Mouse (Mus musculus): ENCODE measurements around the gene Sept12.

- TF ChIP-seq POLR2A (IDR thresholded peaks at IDR 0.05; ENCODE audit: borderline replicate concordance, control insufficient read depth, low read depth, low read length): no peak
- no peak for TF ChIP-seq CTCF (IDR thresholded peaks at IDR 0.05; ENCODE audit: control insufficient read depth, insufficient read depth, low read length)
These were observed 54.8 kb downstream of the Sept12 start for GRCm38 (mm10) chr16:4942868-4943267.

All from bone marrow, adult 2 months (tissue).